ENCODE assay signal across 11 mouse cellular contexts in genomic region chr11:88856383-88856782, GRCm38 (mm10). TPM values are rescaled to one million over a fixed set of nuclear protein-coding genes. Genes with fewer than 3 reads are reported as not detected.
DNase-seq lines count a peak whose midpoint lies in the region; ATAC-seq lines count a peak whose summit lies in the region.
"Had no signal": no experiment of that assay in that cellular context is flagged by ENCODE, and none has a peak within 500 bp of the region (broad histone marks: within the 10 kb centered on the region; RNA-seq: fewer than 3 reads in every experiment).

No protein-coding gene starts in this region.

- H3K36me3 ChIP-seq in heart, embryonic 13.5 days = peaks cover 3% of the 10 kb centered on the region; the same call in 1 of the 2 replicates
- no peaks in the 10 kb centered on the region for H3K36me3 ChIP-seq in stomach, embryonic 16.5 days (ENCODE audit: control insufficient read depth, insufficient read depth, low read length)
- H3K36me3 ChIP-seq: neural tube, embryonic 12.5 days had no signal

- intact Hi-C loops in heart, postnatal 36 days (cut with DNase I) = no loop called here

- H3K4me2 ChIP-seq in heart, embryonic 13.5 days = peak overlapping the region; percentile 20
- H3K4me2 ChIP-seq in stomach, embryonic 16.5 days (ENCODE audit: low read depth, low read length) = no peak overlapping the region
- H3K4me2 ChIP-seq: liver, embryonic 12.5 days; neural tube, embryonic 12.5 days had no signal

- peak overlapping the region; percentile 72 for H3K9ac ChIP-seq in heart, embryonic 13.5 days
- no peak overlapping the region for H3K9ac ChIP-seq in stomach, embryonic 16.5 days (ENCODE audit: low read length)
- H3K9ac ChIP-seq: liver, embryonic 12.5 days; neural tube, embryonic 12.5 days had no signal

- no peaks in the 10 kb centered on the region for H3K9me3 ChIP-seq in heart, embryonic 13.5 days
- H3K9me3 ChIP-seq in stomach, embryonic 16.5 days (replicated peaks; ENCODE audit: control insufficient read depth, low read length) = no peaks in the 10 kb centered on the region
- H3K9me3 ChIP-seq: liver, embryonic 12.5 days; neural tube, embryonic 12.5 days had no signal

- H3K4me1 ChIP-seq in heart, embryonic 13.5 days = peaks cover 55% of the 10 kb centered on the region
- peaks cover 9% of the 10 kb centered on the region for H3K4me1 ChIP-seq in stomach, embryonic 16.5 days (ENCODE audit: control insufficient read depth, insufficient read depth, low read length)
- H3K4me1 ChIP-seq: neural tube, embryonic 12.5 days had no signal

- no peaks in the 10 kb centered on the region for H3K27me3 ChIP-seq in heart, embryonic 13.5 days (replicated peaks)
- H3K27me3 ChIP-seq in stomach, embryonic 16.5 days (ENCODE audit: control insufficient read depth, insufficient read depth, low read length) = no peaks in the 10 kb centered on the region
- H3K27me3 ChIP-seq: liver, embryonic 12.5 days; neural tube, embryonic 12.5 days had no signal

- H3K4me3 ChIP-seq in heart, embryonic 13.5 days = no peak overlapping the region
- H3K4me3 ChIP-seq in stomach, embryonic 16.5 days (replicated peaks; ENCODE audit: low read length) = no peak overlapping the region
- H3K4me3 ChIP-seq: liver, embryonic 12.5 days; neural tube, embryonic 12.5 days had no signal

- ATAC-seq in heart, embryonic 13.5 days (ENCODE audit: extremely low read depth, insufficient number of reproducible peaks, low FRiP score, low TSS enrichment) = no peak
- ATAC-seq in stomach, embryonic 16.5 days (ENCODE audit: insufficient read depth, low FRiP score) = peak; percentile 84
- ATAC-seq: hindbrain, embryonic 16.5 days; liver, embryonic 12.5 days had no signal

- H3K27ac ChIP-seq in heart, embryonic 13.5 days (replicated peaks) = peak overlapping the region; percentile 96
- H3K27ac ChIP-seq in stomach, embryonic 16.5 days (ENCODE audit: low read length) = peak overlapping the region; percentile 67
- H3K27ac ChIP-seq: liver, embryonic 12.5 days; neural tube, embryonic 12.5 days had no signal

- WGBS in heart, embryonic 13.5 days = 42% methylated on average over 2 of the region's 2 CpGs
- WGBS in stomach, embryonic 16.5 days = 55% methylated on average over 2 of the region's 2 CpGs

- DNase-seq in heart, postnatal 36 days = no peak
- DNase-seq in urinary bladder, adult 2 months (ENCODE audit: low spot score) = peak; percentile 19
- DNase-seq in urinary bladder, postnatal 25 days (ENCODE audit: low spot score) = no peak
- peak; percentile 42 for DNase-seq in forelimb bud, embryonic 11.5 days (ENCODE audit: low read depth, low spot score)
- no peak for DNase-seq in thymus, postnatal 0 days (ENCODE audit: low spot score)
- no peak for DNase-seq in adrenal gland, postnatal 14 days

RNA-seq across cellular contexts. Expression of gene Akap1, which starts 8.0 kb away (rescaled TPM):
- 31.4 and 33.7 TPM in 2 replicates for polyA plus RNA-seq in heart, embryonic 13.5 days (2015; fragmentation: Nextera tagmentation; extraction: Ambion mirVana)
- total RNA-seq in heart, postnatal 36 days (2021) = 100 to 1,000 TPM; 117 to 139 TPM
- polyA plus RNA-seq in urinary bladder, adult 2 months (2012; rRNA removed) = 46.1 and 50.9 TPM in 2 replicates
- polyA plus RNA-seq in stomach, embryonic 16.5 days (2015; fragmentation: Nextera tagmentation; extraction: Ambion mirVana) = 28.5 and 30.9 TPM in 2 replicates
- polyA plus RNA-seq in thymus, postnatal 0 days (2015; fragmentation: Nextera tagmentation; extraction: Ambion mirVana) = 9.3 and 10.0 TPM in 2 replicates
- 128 and 149 TPM in 2 replicates for total RNA-seq in adrenal gland, postnatal 14 days (2021)

Comparison
In these comparisons a context has a peak if more than half of its experiments do, and no peak if none do; other contexts are left out.
1. DNase-seq: peak in urinary bladder, adult 2 months (single experiment) and forelimb bud, embryonic 11.5 days (single experiment); none in heart, postnatal 36 days (0 of 2), urinary bladder, postnatal 25 days (single experiment), thymus, postnatal 0 days (single experiment) and adrenal gland, postnatal 14 days (single experiment).